Mouse (Mus musculus): ENCODE results near the gene Upp2.

Upp2 gene

GRCm38 (mm10) chr2:58567066-58567810, at the start of gene Upp2, which contains the start of gene Acvr1:
TSS of gene Upp2 (plus strand) at chr2:58567298.
TSS of gene Acvr1 (minus strand) at chr2:58567157.
- peak; percentile 79 for ATAC-seq (ENCODE audit: low TSS enrichment)

DNA sequence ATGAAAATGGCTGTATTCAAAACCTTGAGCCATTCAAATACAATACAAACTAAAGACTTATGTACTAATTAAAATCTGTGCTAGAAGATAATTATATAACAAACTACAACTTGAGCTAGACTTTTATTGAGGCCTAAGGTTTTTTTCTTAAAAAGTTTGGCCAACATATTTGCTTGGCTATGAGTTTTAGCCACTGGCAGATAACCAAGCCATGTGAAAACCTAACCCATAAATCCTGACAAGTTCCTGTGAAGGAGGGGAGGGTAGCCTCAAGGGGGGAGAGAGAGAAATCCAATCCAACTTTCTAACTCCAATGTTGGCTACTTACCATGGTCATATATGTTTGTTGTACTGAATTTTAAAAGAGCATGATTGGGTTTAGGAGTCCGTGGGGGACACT, 48.6 kb upstream of the Upp2 start:
- ATAC-seq (ENCODE audit: low TSS enrichment): no peak

GRCm38 (mm10) chr2:58520727-58521126, 46.4 kb upstream of the Upp2 start:
- ATAC-seq (ENCODE audit: low TSS enrichment): peak; percentile 74

DNA sequence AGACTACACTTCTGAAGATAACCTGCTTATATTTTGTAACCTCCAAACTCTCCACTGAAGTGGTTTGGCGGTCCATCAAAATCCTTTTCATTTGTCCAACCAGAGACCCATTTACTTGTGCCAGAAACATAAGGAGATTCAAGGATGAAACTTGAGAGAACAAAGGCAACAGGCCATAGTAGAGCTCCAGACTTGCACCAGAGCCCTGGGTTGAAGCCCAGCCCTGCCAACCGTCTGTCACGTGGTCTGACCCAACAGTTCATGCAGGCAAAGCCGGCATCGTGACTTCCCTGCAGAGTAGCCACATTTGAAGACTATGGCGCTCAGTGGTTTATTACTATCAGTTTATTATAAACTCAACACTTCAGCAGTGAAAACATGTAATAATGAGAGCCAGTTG, 45.5 kb upstream of the Upp2 start:
- no peak for ATAC-seq (ENCODE audit: low TSS enrichment)

DNA sequence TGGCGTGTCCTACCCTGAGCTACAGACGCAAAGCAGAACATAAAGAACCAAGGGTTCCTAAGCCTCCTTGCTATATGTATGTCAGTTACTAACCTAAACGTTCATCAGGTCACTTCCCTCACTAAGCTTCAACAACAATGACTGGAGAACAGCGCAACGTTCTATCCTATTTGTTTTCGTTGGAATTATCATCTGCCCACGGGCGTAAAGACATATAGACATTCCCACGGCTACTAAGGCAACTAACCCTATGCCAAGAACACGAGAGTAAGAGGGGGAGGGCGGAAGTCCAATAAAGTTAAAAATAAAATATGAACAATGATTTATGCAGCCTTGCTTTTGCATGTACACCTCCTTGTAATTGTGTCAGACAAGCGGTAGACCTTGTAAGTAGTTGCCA, 44.0 kb upstream of the Upp2 start:
- no peak for ATAC-seq (ENCODE audit: low TSS enrichment)

DNA sequence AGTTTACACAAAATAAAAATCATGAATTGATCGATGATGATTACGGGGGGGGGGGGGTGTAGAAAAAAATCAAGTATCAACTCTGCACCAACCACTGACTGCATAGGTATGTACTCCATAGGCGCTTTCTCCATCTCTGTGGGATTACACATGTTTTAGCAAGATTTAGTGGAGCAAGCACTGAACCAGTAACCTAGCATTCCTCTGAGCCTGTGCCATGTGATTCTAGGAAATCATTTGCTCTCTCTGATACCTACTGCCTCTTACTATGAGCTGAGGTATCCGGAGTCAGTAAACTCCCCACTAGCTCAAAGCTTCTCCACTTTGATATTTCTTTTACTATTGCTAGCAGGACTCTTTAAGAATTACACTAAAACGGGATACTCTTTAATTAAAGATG, 43.2 kb upstream of the Upp2 start:
- ATAC-seq (ENCODE audit: low TSS enrichment): no peak

GRCm38 (mm10) chr2:58524356-58524755, 42.7 kb upstream of the Upp2 start:
- ATAC-seq (ENCODE audit: low TSS enrichment): 0 out of 2 replicates have a peak, but pooled peaks have one; percentile 1

- ATAC-seq (ENCODE audit: low TSS enrichment): no peak
Observed at GRCm38 (mm10) chr2:58527786-58528185, 39.3 kb upstream of the Upp2 start.

DNA sequence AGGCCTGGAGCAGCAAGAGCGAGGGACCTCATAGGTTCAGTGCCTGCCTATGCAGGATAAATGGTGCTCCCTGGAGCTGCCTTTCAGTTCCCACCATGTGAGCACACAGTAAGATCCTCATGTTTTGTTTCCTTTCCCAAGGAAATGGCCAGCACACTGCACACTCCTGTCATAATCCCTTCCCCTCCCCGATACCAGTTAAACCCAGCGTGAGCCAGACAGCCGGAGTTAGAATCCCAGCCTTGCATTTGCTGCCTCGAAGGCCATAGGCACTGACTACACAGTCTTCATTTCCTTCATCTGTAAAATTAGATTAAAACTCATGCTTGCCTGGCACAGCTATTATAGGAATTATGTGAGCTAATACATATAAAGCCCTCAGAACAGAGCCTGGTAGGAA, 37.7 kb upstream of the Upp2 start:
- no peak for ATAC-seq (ENCODE audit: low TSS enrichment)

GRCm38 (mm10) chr2:58529860-58530440, 37.1 kb upstream of the Upp2 start:
- no peak for ATAC-seq (ENCODE audit: low TSS enrichment)

DNA sequence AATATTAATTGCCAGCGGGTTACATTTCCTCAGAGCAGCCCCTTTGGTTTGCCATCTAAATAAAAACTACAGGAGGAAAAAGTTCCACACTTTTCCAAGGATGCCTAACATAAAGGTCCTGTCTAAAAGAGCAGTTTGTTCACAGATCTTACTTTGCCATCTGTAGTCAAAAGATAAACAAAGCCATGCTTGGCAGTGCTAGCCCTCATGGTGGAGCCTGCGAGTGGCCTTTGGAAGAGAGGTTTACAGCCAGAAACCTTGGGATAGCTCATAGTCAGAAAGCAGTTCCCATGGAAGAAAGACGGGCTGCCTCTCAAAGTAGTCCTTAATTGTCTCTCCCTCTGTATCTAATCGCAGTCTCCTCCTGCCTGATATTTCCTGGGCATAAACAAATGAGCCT, 36.6 kb upstream of the Upp2 start:
- ATAC-seq (ENCODE audit: low TSS enrichment): no peak

DNA sequence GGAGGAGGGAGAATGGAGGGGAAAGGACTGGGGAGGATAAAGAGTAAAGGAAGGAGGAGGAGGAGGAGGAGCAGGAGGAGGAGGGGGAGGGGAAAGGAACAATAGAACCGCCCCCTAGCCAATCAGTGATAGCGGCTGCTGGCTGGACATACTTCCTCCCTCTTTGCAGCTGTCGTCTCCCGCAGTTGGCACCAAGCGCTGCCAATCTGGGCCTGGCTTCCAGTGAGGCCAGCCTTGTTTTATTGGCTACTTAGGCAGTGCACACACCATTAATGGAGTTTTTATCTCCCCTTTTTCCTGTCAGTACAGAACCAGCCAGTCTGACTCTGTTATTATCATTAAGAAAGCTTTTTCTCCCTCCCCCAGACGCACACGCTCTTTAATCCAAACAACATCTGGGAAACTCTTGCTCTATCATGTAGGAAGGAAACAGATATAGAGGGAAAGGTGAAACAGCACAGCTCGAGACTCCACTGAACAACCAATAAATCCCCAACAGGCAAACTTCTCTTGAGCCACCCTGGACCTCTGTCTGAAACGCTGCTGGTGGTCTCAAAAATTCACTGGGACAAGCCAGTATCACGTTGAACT, 34.7 kb upstream of the Upp2 start:
- ATAC-seq (ENCODE audit: low TSS enrichment): peak; percentile 78

DNA sequence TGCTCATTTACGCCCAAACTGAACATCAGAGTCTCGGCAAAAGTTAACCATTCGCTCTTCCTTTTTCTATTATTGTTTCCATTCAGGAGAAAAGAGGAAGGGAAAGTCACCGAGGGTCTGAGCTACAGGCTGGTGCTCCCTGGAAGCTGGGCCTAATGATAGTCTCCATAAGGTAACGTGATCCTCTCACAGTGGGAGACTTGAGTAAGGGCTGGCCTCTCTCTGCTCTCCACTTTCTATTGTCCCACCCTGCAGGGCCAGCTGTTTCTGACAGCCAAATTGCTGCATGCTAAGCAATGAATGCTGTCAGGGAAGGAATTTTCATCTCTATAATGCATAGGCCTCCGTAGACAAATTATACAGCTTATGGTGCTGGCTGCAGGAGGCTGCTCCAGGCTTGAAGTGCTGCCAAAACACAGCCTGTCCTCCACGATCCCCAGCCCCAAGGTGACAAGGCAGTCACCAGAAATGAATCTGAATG, 33.5 kb upstream of the Upp2 start:
- peak; percentile 42; the same call in 1 of the 2 replicates for ATAC-seq (ENCODE audit: low TSS enrichment)

GRCm38 (mm10) chr2:58534379-58534778, 32.7 kb upstream of the Upp2 start:
- no peak for ATAC-seq (ENCODE audit: low TSS enrichment)

DNA sequence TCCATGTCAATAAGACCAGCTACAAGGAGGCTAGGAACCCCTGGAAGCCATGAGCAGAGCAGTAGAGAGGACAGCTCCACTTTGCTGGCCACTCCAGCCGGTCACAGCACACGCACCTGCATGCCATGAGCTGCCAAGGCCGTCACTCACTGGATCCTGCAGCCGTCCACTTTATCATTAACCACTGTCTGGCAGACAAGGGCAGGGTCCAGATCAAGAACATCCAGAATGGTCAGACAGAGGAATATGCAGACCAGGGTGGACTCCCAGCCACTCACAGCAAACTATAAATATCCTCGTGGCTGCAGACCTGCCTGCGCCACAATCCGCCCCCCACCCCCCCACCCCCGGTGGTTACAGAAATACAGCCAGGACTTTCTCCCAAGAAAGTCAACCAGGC, 31.9 kb upstream of the Upp2 start:
- ATAC-seq (ENCODE audit: low TSS enrichment): no peak

GRCm38 (mm10) chr2:58536796-58537195, 30.3 kb upstream of the Upp2 start:
- no peak for ATAC-seq (ENCODE audit: low TSS enrichment)

- no peak for ATAC-seq (ENCODE audit: low TSS enrichment)
Observed at GRCm38 (mm10) chr2:58538196-58538595, 28.9 kb upstream of the Upp2 start.

DNA sequence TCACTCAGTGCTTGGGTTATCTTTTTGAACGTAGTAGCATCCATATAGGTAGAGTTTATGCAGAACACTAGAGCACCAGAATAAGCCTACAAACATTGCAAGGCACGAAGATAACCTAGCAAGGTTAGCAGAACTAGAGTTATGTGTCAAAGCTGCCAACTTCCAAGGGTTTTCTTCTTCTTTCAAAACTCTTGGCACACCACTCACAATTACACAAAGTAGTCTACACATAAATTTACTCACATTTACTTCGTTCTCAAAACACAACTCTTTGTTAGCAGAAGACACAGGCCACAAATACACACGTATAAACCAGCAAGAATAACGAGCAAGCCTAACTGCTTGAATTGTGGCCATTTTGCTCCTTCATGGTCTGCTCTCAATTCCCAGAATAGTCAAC, 23.8 kb upstream of the Upp2 start:
- no peak for ATAC-seq (ENCODE audit: low TSS enrichment)

DNA sequence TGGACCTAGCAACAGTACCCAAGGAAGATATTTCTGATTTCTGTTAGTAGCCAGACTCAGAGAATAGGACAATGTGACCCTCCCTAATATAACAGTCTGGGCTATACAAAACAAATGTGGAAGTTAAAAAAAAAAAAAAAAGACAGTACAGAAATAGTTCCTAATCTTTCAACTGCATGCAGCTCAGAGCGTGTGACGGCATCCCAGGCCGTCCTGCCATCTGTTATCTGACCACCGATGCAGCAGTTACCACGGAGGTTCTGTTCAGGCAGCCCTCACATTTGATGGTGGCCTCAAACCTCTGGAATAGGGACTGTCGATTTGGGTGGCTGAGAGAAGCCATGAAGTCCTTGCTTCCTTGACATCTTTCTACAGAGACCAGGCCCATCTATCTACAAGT, 22.7 kb upstream of the Upp2 start:
- no peak for ATAC-seq (ENCODE audit: low TSS enrichment)

DNA sequence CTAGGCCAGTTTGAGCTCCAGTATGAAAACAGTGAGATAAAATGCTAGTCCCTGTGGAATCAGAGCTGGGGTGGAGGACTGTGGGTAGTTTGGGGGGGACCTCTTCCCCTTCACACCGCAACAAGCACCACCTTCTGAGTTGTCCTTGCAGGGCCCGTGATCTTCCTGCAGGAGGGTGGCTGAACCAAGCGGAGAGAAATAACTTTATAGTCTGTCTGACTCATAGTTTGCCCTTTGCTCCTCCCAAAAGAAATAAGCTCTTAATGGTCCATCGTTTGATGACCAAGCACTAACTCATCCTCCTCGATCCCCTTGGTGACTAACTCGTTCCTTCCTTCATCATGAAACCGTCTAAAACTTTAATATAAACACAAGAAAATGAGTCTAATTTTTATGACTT, 20.8 kb upstream of the Upp2 start:
- ATAC-seq (ENCODE audit: low TSS enrichment): no peak

DNA sequence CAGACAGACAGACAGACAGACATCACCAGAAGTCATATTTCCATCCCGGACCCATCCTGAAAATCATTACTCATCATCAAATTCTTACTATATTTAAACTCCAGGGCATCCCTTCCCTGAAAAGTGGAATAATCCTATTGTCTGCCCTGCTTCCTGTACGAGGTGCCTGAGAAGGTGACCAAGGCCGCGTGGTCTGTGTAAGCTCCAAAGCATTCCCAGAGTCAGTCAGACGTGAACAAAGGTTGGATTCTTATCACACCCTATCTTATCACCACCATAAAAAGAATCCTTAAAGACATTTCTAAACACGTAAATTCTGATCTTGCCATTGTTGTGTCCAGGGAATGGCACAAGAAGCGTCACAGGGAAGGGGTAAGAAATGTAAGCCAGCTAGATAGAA, 18.2 kb upstream of the Upp2 start:
- ATAC-seq (ENCODE audit: low TSS enrichment): no peak

- ATAC-seq (ENCODE audit: low TSS enrichment): no peak
Observed at GRCm38 (mm10) chr2:58549960-58550359, 17.1 kb upstream of the Upp2 start.

- 0 out of 2 replicates have a peak, but pooled peaks have one; percentile 38 for ATAC-seq (ENCODE audit: low TSS enrichment)
Observed at GRCm38 (mm10) chr2:58550488-58550887, 16.6 kb upstream of the Upp2 start.

Data from frontal cortex, adult (tissue).